Mouse (Mus musculus) forebrain, embryonic 16.5 days (tissue): ENCODE measurements around the gene Lrp1. TPM values are rescaled to one million over a fixed set of nuclear protein-coding genes. Genes with fewer than 3 reads are reported as not detected.

ENCODE experiments used
- ATAC-seq: fragments of 200-750 bp; cut with Nextera tagmentation; 2 replicates; pipeline ENCODE4 v1.8.0; 2017; ENCODE audit warnings: mild to moderate bottlenecking, moderate library complexity
- H3K27ac ChIP-seq: fragments of 300-500 bp; sonication (generic); 2 replicates; pipeline ENCODE4 v1.5.1; 2014; ENCODE audit warnings: low read length, control low read depth
- H3K27me3 ChIP-seq: fragments of 300-500 bp; sonication (generic); replicated peaks from 2 replicates; pipeline ENCODE4 v1.6.1; 2014; ENCODE audit warnings: low read length; ENCODE audit not compliant: control insufficient read depth, insufficient read depth
- H3K36me3 ChIP-seq: fragments of 300-500 bp; sonication (generic); 2 replicates; pipeline ENCODE4 v1.6.1; 2014; ENCODE audit not compliant: control insufficient read depth, insufficient read depth
- H3K4me1 ChIP-seq: fragments of 300-500 bp; sonication (generic); replicated peaks from 2 replicates; pipeline ENCODE4 v1.6.1; 2014; ENCODE audit warnings: low read length; ENCODE audit not compliant: control insufficient read depth, insufficient read depth
- H3K4me2 ChIP-seq: fragments of 300-500 bp; sonication (generic); 2 replicates; pipeline ENCODE4 v1.6.1; 2014; ENCODE audit warnings: mild to moderate bottlenecking, low read length, control low read depth
- H3K4me3 ChIP-seq: fragments of 300-500 bp; sonication (generic); replicated peaks from 2 replicates; pipeline ENCODE4 v1.5.1; 2014; ENCODE audit warnings: mild to moderate bottlenecking, low read length, control low read depth
- H3K9ac ChIP-seq: fragments of 300-500 bp; sonication (generic); replicated peaks from 2 replicates; pipeline ENCODE4 v1.6.1; 2014; ENCODE audit warnings: low read depth, low read length, control low read depth
- H3K9me3 ChIP-seq: fragments of 300-500 bp; sonication (generic); 2 replicates; pipeline ENCODE4 v1.6.1; 2016; ENCODE audit warnings: low read length; ENCODE audit not compliant: control insufficient read depth
- WGBS: fragments of 180-500 bp; shearing (Covaris S2); extraction: QIAGEN DNeasy Blood & Tissue Kit; methylation state at CpG from one replicate; pipeline ENCODE4 v1.1.7; 2014; 5-methylcytosine and 5-hydroxymethylcytosine counted together
- polyA plus RNA-seq: library from polyadenylated mRNA; unstranded; fragments of >200 nt; fragmentation: Nextera tagmentation; extraction: Ambion mirVana; gene quantifications from 2 replicates; pipeline ENCODE4 v1.2.1, GENCODE M21; 2015

The Lrp1 gene
- polyA plus RNA-seq, 1 experiment from 2014 or later = 117 TPM

DNA sequence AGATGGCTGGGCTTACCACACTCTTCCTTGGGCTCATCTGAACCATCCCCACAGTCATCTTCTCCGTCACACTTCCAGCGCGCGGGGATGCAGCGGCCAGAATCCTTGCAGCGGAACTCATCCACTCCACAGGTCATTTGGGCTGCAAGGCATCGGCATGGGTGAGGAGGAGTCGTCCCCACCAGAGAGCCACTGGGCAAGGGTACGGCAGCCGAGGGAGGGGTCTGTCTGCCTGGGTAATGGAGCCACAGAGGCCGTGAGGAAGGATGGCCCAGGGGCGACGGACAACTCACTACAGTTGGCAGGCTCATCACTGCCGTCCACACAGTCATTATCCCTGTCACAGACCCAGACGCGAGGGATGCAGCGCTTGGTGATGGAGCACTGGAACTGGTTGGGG lies 71.1 kb downstream of the Lrp1 start:
- no peak for ATAC-seq
- no peaks in the 10 kb centered on the region for H3K9me3 ChIP-seq

DNA sequence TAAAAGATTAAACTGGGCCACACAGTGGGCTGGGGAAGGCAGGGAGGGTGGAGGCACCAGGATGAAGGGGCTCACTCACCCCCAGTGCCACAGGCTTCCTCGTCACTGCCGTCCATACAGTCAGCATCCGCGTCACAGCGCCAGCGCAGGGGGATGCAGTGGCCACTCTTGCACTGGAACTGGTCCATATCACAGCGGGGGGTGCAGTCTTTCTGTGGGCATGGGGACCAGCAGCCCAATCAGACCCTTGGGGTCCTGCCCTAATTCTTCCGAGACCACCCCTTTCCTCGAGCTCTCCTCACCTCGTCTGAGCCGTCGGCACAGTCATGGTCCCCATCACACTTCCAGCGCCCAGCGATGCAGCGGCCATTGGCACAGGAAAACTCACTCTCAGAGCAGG lies 72.7 kb downstream of the Lrp1 start:
- Histone ChIP-seq H3K27me3 (no peaks in the 10 kb centered on the region), H3K4me3 (no peak overlapping the region), H3K27ac (no peak overlapping the region), H3K9ac (no peak overlapping the region), H3K9me3 (no peaks in the 10 kb centered on the region), H3K4me2 (no peak overlapping the region), H3K36me3 (peaks cover 56% of the 10 kb centered on the region), H3K4me1 (no peaks in the 10 kb centered on the region)
- WGBS = 89% methylated on average over 15 of the region's 15 CpGs
- no peak for ATAC-seq

More for the DNA sequence above, 71.1 kb downstream of the Lrp1 start:
- Histone ChIP-seq H3K4me1 (no peaks in the 10 kb centered on the region), H3K4me2 (no peak overlapping the region), H3K27ac (no peak overlapping the region), H3K27me3 (no peaks in the 10 kb centered on the region), H3K4me3 (no peak overlapping the region), H3K9ac (no peak overlapping the region), H3K36me3 (peaks cover 55% of the 10 kb centered on the region)
- 91% methylated on average over 17 of the region's 17 CpGs for WGBS

GRCm38 (mm10) chr10:127546505-127546904 lies 74.4 kb downstream of the Lrp1 start:
- no peak for ATAC-seq
- WGBS = 92% methylated on average over 7 of the region's 7 CpGs
- no peaks in the 10 kb centered on the region for H3K9me3 ChIP-seq
- peaks cover 3% of the 10 kb centered on the region; the same call in 1 of the 2 replicates for H3K4me1 ChIP-seq
- no peak overlapping the region for H3K4me3 ChIP-seq
- no peak overlapping the region for H3K4me2 ChIP-seq
- H3K9ac ChIP-seq = no peak overlapping the region
- peaks cover 43% of the 10 kb centered on the region for H3K36me3 ChIP-seq
- H3K27ac ChIP-seq = no peak overlapping the region
- H3K27me3 ChIP-seq = no peaks in the 10 kb centered on the region

DNA sequence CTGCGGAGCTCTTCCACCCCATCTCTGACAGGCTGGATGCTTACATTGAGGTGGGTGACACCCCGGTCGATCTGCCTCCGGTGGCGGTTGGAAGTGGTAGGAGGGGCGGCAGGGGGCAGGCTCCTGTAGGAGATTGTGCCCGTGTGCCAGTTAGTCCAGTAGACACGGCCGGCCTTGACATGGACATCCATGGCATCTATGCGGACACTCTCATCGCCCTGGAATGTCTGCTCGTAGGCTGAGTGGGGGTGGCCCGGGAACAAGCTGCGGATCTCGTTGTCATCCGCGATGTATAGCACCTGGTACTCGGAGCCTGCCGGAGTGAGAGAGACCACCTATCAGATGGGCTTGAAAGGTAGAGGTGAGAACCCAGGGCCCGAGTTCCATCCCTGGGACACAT lies 76.6 kb downstream of the Lrp1 start:
- H3K4me1 ChIP-seq = peaks cover 3% of the 10 kb centered on the region; the same call in 1 of the 2 replicates
- no peak overlapping the region for H3K9ac ChIP-seq
- no peaks in the 10 kb centered on the region for H3K27me3 ChIP-seq
- no peak overlapping the region for H3K27ac ChIP-seq
- peaks cover 43% of the 10 kb centered on the region for H3K36me3 ChIP-seq
- H3K9me3 ChIP-seq = no peaks in the 10 kb centered on the region
- no peak overlapping the region for H3K4me3 ChIP-seq
- no peak for ATAC-seq
- 93% methylated on average over 20 of the region's 20 CpGs for WGBS
- no peak overlapping the region for H3K4me2 ChIP-seq

GRCm38 (mm10) chr10:127543916-127544315 lies 77.0 kb downstream of the Lrp1 start:
- WGBS = 83% methylated on average over 3 of the region's 3 CpGs
- Histone ChIP-seq H3K4me2 (no peak overlapping the region), H3K9me3 (no peaks in the 10 kb centered on the region), H3K27ac (no peak overlapping the region), H3K36me3 (peaks cover 44% of the 10 kb centered on the region), H3K4me1 (peaks cover 3% of the 10 kb centered on the region; the same call in 1 of the 2 replicates), H3K27me3 (no peaks in the 10 kb centered on the region), H3K9ac (no peak overlapping the region), H3K4me3 (no peak overlapping the region)
- no peak for ATAC-seq

DNA sequence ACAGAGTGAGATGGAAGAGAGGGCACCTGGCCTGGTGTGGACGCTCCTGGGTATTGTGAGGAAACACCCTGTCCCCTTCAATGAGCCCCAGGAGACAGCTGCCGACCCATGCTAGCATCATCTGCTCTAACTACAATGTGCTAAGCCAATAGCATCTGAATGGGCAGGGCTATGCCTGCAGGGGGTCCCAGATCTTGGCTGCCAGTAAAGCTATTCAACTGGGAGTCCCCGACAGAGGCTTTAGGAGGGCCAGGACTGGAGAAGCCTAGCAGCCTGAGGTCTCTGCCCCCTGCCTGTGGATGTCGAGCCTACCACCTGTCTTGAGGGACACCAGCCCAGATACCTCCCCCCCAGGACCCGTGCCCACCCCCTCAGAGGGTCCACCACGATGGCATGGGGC lies 78.2 kb downstream of the Lrp1 start:
- Histone ChIP-seq H3K9me3 (no peaks in the 10 kb centered on the region), H3K27ac (no peak overlapping the region), H3K27me3 (no peaks in the 10 kb centered on the region), H3K4me1 (peaks cover 4% of the 10 kb centered on the region; the same call in 1 of the 2 replicates), H3K4me2 (no peak overlapping the region), H3K9ac (no peak overlapping the region), H3K36me3 (peaks cover 44% of the 10 kb centered on the region), H3K4me3 (no peak overlapping the region)
- WGBS = 32% methylated on average over 6 of the region's 6 CpGs
- 0 out of 2 replicates have a peak, but pooled peaks have one; percentile 6 for ATAC-seq

GRCm38 (mm10) chr10:127542084-127542483 lies 78.9 kb downstream of the Lrp1 start:
- no peak overlapping the region for H3K4me2 ChIP-seq
- no peak overlapping the region for H3K4me3 ChIP-seq
- peaks cover 41% of the 10 kb centered on the region for H3K36me3 ChIP-seq
- no peaks in the 10 kb centered on the region for H3K27me3 ChIP-seq
- ATAC-seq = peak; percentile 7; the same call in 1 of the 2 replicates
- WGBS = 60% methylated on average over 13 of the region's 13 CpGs
- H3K9me3 ChIP-seq = no peaks in the 10 kb centered on the region
- H3K9ac ChIP-seq = no peak overlapping the region
- H3K4me1 ChIP-seq = peaks cover 7% of the 10 kb centered on the region
- no peak overlapping the region for H3K27ac ChIP-seq

DNA sequence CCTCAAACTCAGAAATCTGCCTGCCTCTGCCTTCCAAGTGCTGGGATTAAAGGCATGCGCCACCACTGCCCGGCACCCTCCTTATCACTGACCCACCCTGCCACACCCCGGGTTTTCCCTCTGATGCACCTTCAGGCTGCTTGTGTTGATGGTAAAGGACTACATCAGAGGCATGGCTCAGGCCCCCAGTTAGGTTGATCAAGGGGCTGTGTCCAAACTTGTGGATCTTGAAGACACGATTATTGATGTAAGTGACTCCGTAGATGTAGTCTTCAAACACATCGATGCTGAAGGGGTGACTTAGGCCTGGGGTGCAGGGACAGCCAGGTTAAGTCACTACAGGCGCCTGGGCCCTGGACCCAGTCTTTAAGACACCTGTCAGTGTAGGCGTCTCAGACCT lies 79.4 kb downstream of the Lrp1 start:
- ATAC-seq = no peak
- Histone ChIP-seq H3K9ac (no peak overlapping the region), H3K4me2 (no peak overlapping the region), H3K4me3 (no peak overlapping the region), H3K4me1 (peaks cover 13% of the 10 kb centered on the region), H3K9me3 (no peaks in the 10 kb centered on the region), H3K27me3 (no peaks in the 10 kb centered on the region), H3K36me3 (peaks cover 41% of the 10 kb centered on the region), H3K27ac (no peak overlapping the region)
- WGBS = 97% methylated on average over 8 of the region's 8 CpGs

- Histone ChIP-seq H3K4me1 (peaks cover 35% of the 10 kb centered on the region), H3K36me3 (peaks cover 18% of the 10 kb centered on the region), H3K9ac (no peak overlapping the region), H3K4me3 (no peak overlapping the region), H3K4me2 (no peak overlapping the region), H3K9me3 (no peaks in the 10 kb centered on the region), H3K27me3 (peaks cover 8% of the 10 kb centered on the region), H3K27ac (no peak overlapping the region)
- 23% methylated on average over 7 of the region's 7 CpGs for WGBS
- ATAC-seq = peak; percentile 29
Observed at GRCm38 (mm10) chr10:127537854-127538583, 82.9 kb downstream of the Lrp1 start.
